Mouse (Mus musculus) kidney, adult 2 months (tissue): ENCODE data around the gene Ctnna3. TPM values are rescaled to one million over a fixed set of nuclear protein-coding genes. Genes with fewer than 3 reads are reported as not detected.
A peak's percentile ranks its signal among the peaks of the same experiment; 100 is the strongest.

Experiments used
- DNase-seq: peaks from one replicate; pipeline ENCODE4 v3.0.0; 2021
- H3K27ac ChIP-seq: fragments of 200-500 bp; 2 replicates; pipeline ENCODE4 v1.5.1; 2012; ENCODE audit warnings: low read depth, low read length, control low read depth, inconsistent platforms; ENCODE audit not compliant: insufficient read depth
- H3K27me3 ChIP-seq: fragments of 200-500 bp; replicated peaks from 2 replicates; pipeline ENCODE4 v1.6.1; 2012; ENCODE audit warnings: mild to moderate bottlenecking, moderate library complexity, low read length, inconsistent platforms; ENCODE audit not compliant: control insufficient read depth, insufficient read depth
- H3K36me3 ChIP-seq: fragments of 200-500 bp; 2 replicates; pipeline ENCODE4 v1.6.1; 2012; ENCODE audit warnings: mild to moderate bottlenecking, moderate library complexity, low read length, inconsistent platforms; ENCODE audit not compliant: control insufficient read depth, insufficient read depth
- H3K4me1 ChIP-seq: fragments of 200-500 bp; 2 replicates; pipeline ENCODE4 v1.6.1; 2011; ENCODE audit warnings: low read length; ENCODE audit not compliant: control insufficient read depth, insufficient read depth
- H3K4me3 ChIP-seq: fragments of 200-500 bp; 2 replicates; pipeline ENCODE4 v1.5.1; 2011; ENCODE audit warnings: mild to moderate bottlenecking, low read depth, low read length, control low read depth; ENCODE audit not compliant: insufficient read depth
- CTCF ChIP-seq: fragments of 200-500 bp; conservative IDR thresholded peaks from 2 replicates; pipeline ENCODE4 v1.5.1; 2011; ENCODE audit warnings: low read depth, mild to moderate bottlenecking, control low read depth, low read length, moderate library complexity, mixed read lengths; ENCODE audit not compliant: insufficient read depth, insufficient read length
- POLR2A ChIP-seq: fragments of 200-500 bp; IDR thresholded peaks from one replicate; pipeline ENCODE4 v1.6.1; 2011; ENCODE audit warnings: low read depth, low read length, control low read depth
- WGBS: fragments of 180-500 bp; shearing (Covaris S2); methylation state at CpG from one replicate; pipeline ENCODE4 v1.1.7; 2018; 5-methylcytosine and 5-hydroxymethylcytosine counted together
- polyA plus RNA-seq: library from polyadenylated mRNA; depleted of rRNA; stranded (reverse); fragments of >200 nt; gene quantifications from 2 replicates; pipeline ENCODE4 v1.2.3, GENCODE M21; 2012

Ctnna3 gene
- polyA plus RNA-seq, 1 experiment = 0.09 TPM

- WGBS = 20% methylated on average over 19 of the region's 19 CpGs
- DNase-seq = peak; percentile 39
- peak overlapping the region; percentile 57 for H3K4me3 ChIP-seq
- TF ChIP-seq POLR2A = no peak
- TF ChIP-seq CTCF = no peak
- no peak overlapping the region for H3K27ac ChIP-seq
- no peaks in the 10 kb centered on the region; the same call in 1 of the 2 replicates for H3K4me1 ChIP-seq
- no peaks in the 10 kb centered on the region for H3K27me3 ChIP-seq
- H3K36me3 ChIP-seq = no peaks in the 10 kb centered on the region
These were observed 1.5 kb upstream of the Ctnna3 start for GRCm38 (mm10) chr10:63428243-63429022.

- WGBS = under 1% methylated on average over 11 of the region's 11 CpGs
- H3K4me3 ChIP-seq = peak overlapping the region; percentile 57
- DNase-seq = no peak
- H3K36me3 ChIP-seq = no peaks in the 10 kb centered on the region
- no peaks in the 10 kb centered on the region for H3K27me3 ChIP-seq
- no peak overlapping the region for H3K27ac ChIP-seq
- H3K4me1 ChIP-seq = no peaks in the 10 kb centered on the region; the same call in 1 of the 2 replicates
- TF ChIP-seq CTCF (no peak), POLR2A (no peak)
These were observed 916 bp upstream of the Ctnna3 start for GRCm38 (mm10) chr10:63429023-63429340.

GRCm38 (mm10) chr10:63429380-63429779 lies 518 bp upstream of the Ctnna3 start:
- DNase-seq = peak; percentile 99
- H3K27ac ChIP-seq = peak overlapping the region; percentile 14; the same call in 1 of the 2 replicates
- no peak for TF ChIP-seq POLR2A
- 0 out of 2 replicates have a peak, but pooled peaks have one; percentile 1 for TF ChIP-seq CTCF
- peak overlapping the region; percentile 75 for H3K4me3 ChIP-seq
- no peaks in the 10 kb centered on the region; the same call in 1 of the 2 replicates for H3K4me1 ChIP-seq
- no peaks in the 10 kb centered on the region for H3K36me3 ChIP-seq
- WGBS = under 1% methylated on average over 34 of the region's 34 CpGs
- no peaks in the 10 kb centered on the region for H3K27me3 ChIP-seq

GRCm38 (mm10) chr10:63431221-63431736 lies 1.4 kb downstream of the Ctnna3 start:
- DNase-seq = no peak
- H3K4me1 ChIP-seq = no peaks in the 10 kb centered on the region; the same call in 1 of the 2 replicates
- 92% methylated on average over 7 of the region's 7 CpGs for WGBS

GRCm38 (mm10) chr10:63432099-63432498 lies 2.2 kb downstream of the Ctnna3 start:
- no peak overlapping the region for H3K27ac ChIP-seq
- WGBS = 90% methylated on average over 8 of the region's 8 CpGs

More at GRCm38 (mm10) chr10:63431221-63431736, 1.4 kb downstream of the Ctnna3 start:
- TF ChIP-seq CTCF (no peak), POLR2A (no peak)
- no peak overlapping the region for H3K27ac ChIP-seq
- H3K27me3 ChIP-seq = no peaks in the 10 kb centered on the region
- H3K4me3 ChIP-seq = no peak overlapping the region
- H3K36me3 ChIP-seq = no peaks in the 10 kb centered on the region

GRCm38 (mm10) chr10:63432887-63433286 lies 3.0 kb downstream of the Ctnna3 start:
- no peaks in the 10 kb centered on the region; the same call in 1 of the 2 replicates for H3K4me1 ChIP-seq
- H3K27ac ChIP-seq = no peak overlapping the region
- 80% methylated on average over 2 of the region's 2 CpGs for WGBS
- DNase-seq = no peak
- no peaks in the 10 kb centered on the region for H3K36me3 ChIP-seq
- TF ChIP-seq POLR2A = no peak
- no peak for TF ChIP-seq CTCF
- H3K4me3 ChIP-seq = no peak overlapping the region
- H3K27me3 ChIP-seq = no peaks in the 10 kb centered on the region

More at GRCm38 (mm10) chr10:63432099-63432498, 2.2 kb downstream of the Ctnna3 start:
- Histone ChIP-seq H3K4me3 (no peak overlapping the region), H3K27me3 (no peaks in the 10 kb centered on the region), H3K4me1 (no peaks in the 10 kb centered on the region; the same call in 1 of the 2 replicates), H3K36me3 (no peaks in the 10 kb centered on the region)
- DNase-seq = no peak
- TF ChIP-seq POLR2A = no peak

- TF ChIP-seq CTCF (no peak), POLR2A (no peak)
- Histone ChIP-seq H3K4me1 (no peaks in the 10 kb centered on the region), H3K27ac (no peak overlapping the region), H3K27me3 (no peaks in the 10 kb centered on the region), H3K36me3 (no peaks in the 10 kb centered on the region), H3K4me3 (no peak overlapping the region)
- DNase-seq = no peak
These were observed 8.9 kb downstream of the Ctnna3 start for GRCm38 (mm10) chr10:63438736-63439262.
